Mouse (Mus musculus): ENCODE measurements around the gene 4930519P11Rik.
A peak's percentile ranks its signal among the peaks of the same experiment; 100 is the strongest.

4930519P11Rik gene

GRCm38 (mm10) chr2:154613118-154614115 is at the start of gene 4930519P11Rik, which contains the start of gene Zfp341:
Gene 4930519P11Rik (minus strand): TSS chr2:154613437.
Gene Zfp341 (plus strand): TSS chr2:154613297.
- DNase-seq = peak; percentile 92 to 96

GRCm38 (mm10) chr2:154659531-154660074 is 46.4 kb upstream of the 4930519P11Rik start:
- no peak for DNase-seq

GRCm38 (mm10) chr2:154659070-154659469 is 45.8 kb upstream of the 4930519P11Rik start:
- no peak for DNase-seq

GRCm38 (mm10) chr2:154657486-154658237 is 44.4 kb upstream of the 4930519P11Rik start:
- DNase-seq = peak in 1 of 2 experiments; percentile 38

- DNase-seq = peak; percentile 97 to 98
Observed at GRCm38 (mm10) chr2:154656710-154657485, 43.7 kb upstream of the 4930519P11Rik start.

- no peak for DNase-seq
Observed at GRCm38 (mm10) chr2:154655878-154656414, 42.7 kb upstream of the 4930519P11Rik start.

- no peak for DNase-seq
Observed at GRCm38 (mm10) chr2:154654976-154655375, 41.7 kb upstream of the 4930519P11Rik start.

GRCm38 (mm10) chr2:154651363-154651762 is 38.1 kb upstream of the 4930519P11Rik start, which contains the start of gene Chmp4b:
Gene Chmp4b (plus strand): TSS chr2:154651705.
- DNase-seq = peak; percentile 70 to 79

- no peak for DNase-seq
Observed at GRCm38 (mm10) chr2:154650404-154650803, 37.2 kb upstream of the 4930519P11Rik start.

- DNase-seq = peak; percentile 60 to 72
Observed at GRCm38 (mm10) chr2:154648086-154648485, 34.8 kb upstream of the 4930519P11Rik start.

GRCm38 (mm10) chr2:154646634-154647033 is 33.4 kb upstream of the 4930519P11Rik start:
- peak; percentile 44 to 54 for DNase-seq

- no peak for DNase-seq
Observed at GRCm38 (mm10) chr2:154642712-154643385, 29.6 kb upstream of the 4930519P11Rik start.

GRCm38 (mm10) chr2:154642005-154642459 is 28.8 kb upstream of the 4930519P11Rik start:
- DNase-seq = peak in 1 of 2 experiments; percentile 36

GRCm38 (mm10) chr2:154641176-154641575 is 27.9 kb upstream of the 4930519P11Rik start:
- DNase-seq = no peak

GRCm38 (mm10) chr2:154639115-154639514 is 25.9 kb upstream of the 4930519P11Rik start:
- no peak for DNase-seq

- no peak for DNase-seq
Observed at GRCm38 (mm10) chr2:154638521-154638920, 25.3 kb upstream of the 4930519P11Rik start.

GRCm38 (mm10) chr2:154635826-154636225 is 22.6 kb upstream of the 4930519P11Rik start:
- no peak for DNase-seq

GRCm38 (mm10) chr2:154633876-154634644 is 20.8 kb upstream of the 4930519P11Rik start:
- no peak for DNase-seq

GRCm38 (mm10) chr2:154633039-154633742 is 20.0 kb upstream of the 4930519P11Rik start:
- DNase-seq = no peak

All from kidney, postnatal 4 days (tissue).